Comparison of ENCODE assay signal across 12 mouse cellular contexts in the genomic region with DNA sequence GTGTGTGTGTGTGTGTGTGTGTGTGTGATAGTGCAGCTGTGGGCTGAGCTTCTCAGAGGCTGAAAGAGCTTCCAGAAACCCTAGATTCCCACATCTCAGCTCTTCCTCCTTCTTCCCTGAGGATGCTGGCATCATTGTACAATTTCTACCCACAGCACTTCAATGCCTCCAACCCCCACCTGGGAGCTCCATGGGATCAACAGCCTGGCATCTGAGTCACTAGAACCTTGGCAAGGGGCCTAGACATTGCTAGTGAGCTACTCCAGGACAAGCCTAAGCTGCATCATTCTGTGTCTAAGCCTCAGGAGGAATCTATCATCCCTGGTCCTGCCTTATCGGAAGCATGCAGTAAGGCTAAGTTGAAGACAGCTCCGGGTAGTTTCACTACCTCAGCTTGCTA.
A peak's percentile ranks its signal among the peaks of the same experiment; 100 is the strongest.
DNase-seq lines count a peak whose midpoint lies in the region; ATAC-seq and TF ChIP-seq lines count a peak whose summit lies in the region.
"Had no signal": no experiment of that assay in that cellular context is flagged by ENCODE, and none has a peak within 500 bp of the region (broad histone marks: within the 10 kb centered on the region; RNA-seq: fewer than 3 reads in every experiment).

No protein-coding gene starts in this region.

- H3K27me3 ChIP-seq in kidney, adult 2 months (replicated peaks; ENCODE audit: control insufficient read depth, insufficient read depth, low read length), result no peaks in the 10 kb centered on the region
- H3K27me3 ChIP-seq in kidney, embryonic 15.5 days, result no peaks in the 10 kb centered on the region
- H3K27me3 ChIP-seq in stomach, postnatal 0 days (ENCODE audit: control insufficient read depth, insufficient read depth, low read length), result no peaks in the 10 kb centered on the region
- H3K27me3 ChIP-seq in neural tube, embryonic 15.5 days (replicated peaks), result no peaks in the 10 kb centered on the region
- H3K27me3 ChIP-seq in intestine, embryonic 15.5 days (replicated peaks), result no peaks in the 10 kb centered on the region
- H3K27me3 ChIP-seq: heart, embryonic 13.5 days had no signal

- no peak overlapping the region for H3K9ac ChIP-seq in kidney, embryonic 15.5 days
- no peak overlapping the region for H3K9ac ChIP-seq in stomach, postnatal 0 days (ENCODE audit: low read length)
- no peak overlapping the region for H3K9ac ChIP-seq in neural tube, embryonic 15.5 days (replicated peaks)
- no peak overlapping the region for H3K9ac ChIP-seq in intestine, embryonic 15.5 days
- H3K9ac ChIP-seq: heart, embryonic 13.5 days; limb, embryonic 15.5 days had no signal

- H3K36me3 ChIP-seq in kidney, adult 2 months (ENCODE audit: control insufficient read depth, insufficient read depth, low read length), result no peaks in the 10 kb centered on the region
- H3K36me3 ChIP-seq in kidney, embryonic 15.5 days, result no peaks in the 10 kb centered on the region
- no peaks in the 10 kb centered on the region for H3K36me3 ChIP-seq in stomach, postnatal 0 days (ENCODE audit: control insufficient read depth, insufficient read depth, low read length)
- no peaks in the 10 kb centered on the region for H3K36me3 ChIP-seq in neural tube, embryonic 15.5 days
- no peaks in the 10 kb centered on the region for H3K36me3 ChIP-seq in intestine, embryonic 15.5 days
- H3K36me3 ChIP-seq: heart, embryonic 13.5 days; limb, embryonic 15.5 days had no signal

- 81% methylated on average over 2 of the region's 2 CpGs for WGBS in kidney, adult 2 months
- WGBS in kidney, embryonic 15.5 days, result 93% methylated on average over 2 of the region's 2 CpGs
- 77% methylated on average over 2 of the region's 2 CpGs for WGBS in stomach, postnatal 0 days
- WGBS in neural tube, embryonic 15.5 days, result 88% methylated on average over 2 of the region's 2 CpGs
- 84% methylated on average over 2 of the region's 2 CpGs for whole genome bisulfite sequencing in intestine, embryonic 15.5 days

- TF ChIP-seq CTCF in kidney, adult 2 months (conservative IDR thresholded peaks at IDR 0.05; ENCODE audit: insufficient read depth, insufficient read length, low read depth, low read length), result no peak
- no peak for TF ChIP-seq CTCF in stomach, postnatal 0 days (IDR thresholded peaks at IDR 0.05; ENCODE audit: low read depth)

- no peaks in the 10 kb centered on the region for H3K9me3 ChIP-seq in kidney, embryonic 15.5 days (replicated peaks)
- H3K9me3 ChIP-seq in stomach, postnatal 0 days (ENCODE audit: control insufficient read depth, low read length), result no peaks in the 10 kb centered on the region
- H3K9me3 ChIP-seq in neural tube, embryonic 15.5 days (replicated peaks), result no peaks in the 10 kb centered on the region
- no peaks in the 10 kb centered on the region for H3K9me3 ChIP-seq in intestine, embryonic 15.5 days
- H3K9me3 ChIP-seq: heart, embryonic 13.5 days; limb, embryonic 15.5 days had no signal

- H3K27ac ChIP-seq in kidney, adult 2 months (ENCODE audit: insufficient read depth, low read depth, low read length), result no peak overlapping the region
- no peak overlapping the region for H3K27ac ChIP-seq in kidney, embryonic 15.5 days
- H3K27ac ChIP-seq in stomach, postnatal 0 days (replicated peaks), result no peak overlapping the region
- H3K27ac ChIP-seq in neural tube, embryonic 15.5 days (replicated peaks), result no peak overlapping the region
- H3K27ac ChIP-seq in intestine, embryonic 15.5 days, result no peak overlapping the region
- H3K27ac ChIP-seq: heart, embryonic 13.5 days; limb, embryonic 15.5 days; macrophage had no signal

- H3K4me3 ChIP-seq in kidney, adult 2 months (ENCODE audit: insufficient read depth, low read depth, low read length), result no peak overlapping the region
- no peak overlapping the region for H3K4me3 ChIP-seq in kidney, embryonic 15.5 days (replicated peaks)
- H3K4me3 ChIP-seq in stomach, postnatal 0 days (ENCODE audit: low read depth, low read length), result no peak overlapping the region
- no peak overlapping the region for H3K4me3 ChIP-seq in neural tube, embryonic 15.5 days (replicated peaks)
- no peak overlapping the region for H3K4me3 ChIP-seq in intestine, embryonic 15.5 days (replicated peaks)
- H3K4me3 ChIP-seq: heart, embryonic 13.5 days; limb, embryonic 15.5 days had no signal

- peak; percentile 8 for DNase-seq in kidney, adult 2 months
- DNase-seq in adrenal gland, postnatal 14 days, result peak; percentile 68
- DNase-seq in cerebellum, postnatal 25 days, result peak; percentile 72 to 87
- peak; percentile 65 to 75 for DNase-seq in right cerebral cortex, adult 2 months (ENCODE audit: low spot score in 2 of 2)
- no peak for DNase-seq in stomach, postnatal 0 days (ENCODE audit: low spot score)
- DNase-seq: kidney, adult 11 months had no signal

- H3K4me2 ChIP-seq in kidney, embryonic 15.5 days, result no peak overlapping the region
- H3K4me2 ChIP-seq in stomach, postnatal 0 days (replicated peaks; ENCODE audit: low read depth), result no peak overlapping the region
- H3K4me2 ChIP-seq in neural tube, embryonic 15.5 days, result no peak overlapping the region
- H3K4me2 ChIP-seq in intestine, embryonic 15.5 days (replicated peaks), result no peak overlapping the region
- H3K4me2 ChIP-seq: heart, embryonic 13.5 days; limb, embryonic 15.5 days had no signal

- no peak for ATAC-seq in kidney, embryonic 15.5 days (replicated peaks; ENCODE audit: low FRiP score)
- ATAC-seq in stomach, postnatal 0 days (ENCODE audit: low FRiP score, low TSS enrichment), result no peak
- ATAC-seq in neural tube, embryonic 15.5 days (ENCODE audit: low FRiP score), result no peak
- ATAC-seq in intestine, embryonic 15.5 days, result no peak

- H3K4me1 ChIP-seq in kidney, adult 2 months (ENCODE audit: control insufficient read depth, insufficient read depth, low read length), result no peaks in the 10 kb centered on the region
- H3K4me1 ChIP-seq in kidney, embryonic 15.5 days, result peaks cover 5% of the 10 kb centered on the region; the same call in 1 of the 2 replicates
- no peaks in the 10 kb centered on the region for H3K4me1 ChIP-seq in stomach, postnatal 0 days (replicated peaks; ENCODE audit: control insufficient read depth, insufficient read depth)
- H3K4me1 ChIP-seq in neural tube, embryonic 15.5 days, result peaks cover 35% of the 10 kb centered on the region
- H3K4me1 ChIP-seq in intestine, embryonic 15.5 days (replicated peaks), result no peaks in the 10 kb centered on the region
- H3K4me1 ChIP-seq: heart, embryonic 13.5 days had no signal

- no peak for TF ChIP-seq POLR2A in kidney, adult 2 months (IDR thresholded peaks at IDR 0.05; ENCODE audit: low read depth, low read length)

- TF ChIP-seq EP300 in stomach, postnatal 0 days (optimal IDR thresholded peaks at IDR 0.05), result no peak
